Mouse (Mus musculus): ENCODE measurements at regions not wholly inside any gene's neighbourhood (a gene's known extent, or its start where the extent isn't known, plus 50 kb on each side); places are given as distances from the start of the nearest gene placed in this dataset.
A peak's percentile ranks its signal among the peaks of the same experiment; 100 is the strongest.
"Not testable (repeated sequence)": the region's sequence is repeated elsewhere in the genome, so short reads cannot be mapped to it uniquely, and the experiment has no call there.

GRCm38 (mm10) chr12:23026976-23027375 is 753.1 kb downstream of the Gm10330 start:
- H3K4me1 ChIP-seq (ENCODE audit: insufficient read depth); H3K9ac ChIP-seq; ATAC-seq (ENCODE audit: insufficient read depth); H3K4me2 ChIP-seq; H3K4me3 ChIP-seq (ENCODE audit: low read depth, low read length); H3K9me3 ChIP-seq (ENCODE audit: low read depth, low read length); H3K27me3 ChIP-seq (ENCODE audit: insufficient read depth, low read length); H3K27ac ChIP-seq (ENCODE audit: low read depth); H3K36me3 ChIP-seq (ENCODE audit: insufficient read depth); DNase-seq: not testable (repeated sequence)
- WGBS = 69% methylated on average over 6 of the region's 6 CpGs

DNA sequence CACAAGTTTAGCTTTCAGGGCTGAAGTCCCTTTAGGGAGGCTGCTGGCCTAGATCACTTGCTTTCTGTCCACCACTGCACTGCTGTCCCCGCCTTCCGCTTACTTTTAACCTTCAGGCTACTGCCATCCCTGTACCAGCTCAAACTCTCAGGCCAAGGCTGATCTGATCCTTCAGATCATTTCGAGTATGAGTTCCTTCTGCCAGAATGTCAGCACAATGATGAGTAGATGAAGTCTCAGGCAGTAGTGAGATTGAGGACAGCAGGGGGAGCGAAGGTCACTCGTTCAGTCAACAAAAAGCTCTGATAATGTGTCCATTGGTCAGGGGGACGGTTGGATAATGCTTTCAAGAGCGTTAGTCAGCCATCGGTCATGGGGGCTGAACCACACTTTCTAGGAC is 756.5 kb downstream of the Gm10330 start:
- not testable (repeated sequence) for H3K27me3 ChIP-seq (ENCODE audit: insufficient read depth, low read length); DNase-seq; H3K27ac ChIP-seq (ENCODE audit: low read depth); H3K9me3 ChIP-seq (ENCODE audit: low read depth, low read length); H3K36me3 ChIP-seq (ENCODE audit: insufficient read depth); ATAC-seq (ENCODE audit: insufficient read depth); H3K9ac ChIP-seq; H3K4me3 ChIP-seq (ENCODE audit: low read depth, low read length); H3K4me1 ChIP-seq (ENCODE audit: insufficient read depth); H3K4me2 ChIP-seq
- WGBS = 73% methylated on average over 7 of the region's 8 CpGs

DNA sequence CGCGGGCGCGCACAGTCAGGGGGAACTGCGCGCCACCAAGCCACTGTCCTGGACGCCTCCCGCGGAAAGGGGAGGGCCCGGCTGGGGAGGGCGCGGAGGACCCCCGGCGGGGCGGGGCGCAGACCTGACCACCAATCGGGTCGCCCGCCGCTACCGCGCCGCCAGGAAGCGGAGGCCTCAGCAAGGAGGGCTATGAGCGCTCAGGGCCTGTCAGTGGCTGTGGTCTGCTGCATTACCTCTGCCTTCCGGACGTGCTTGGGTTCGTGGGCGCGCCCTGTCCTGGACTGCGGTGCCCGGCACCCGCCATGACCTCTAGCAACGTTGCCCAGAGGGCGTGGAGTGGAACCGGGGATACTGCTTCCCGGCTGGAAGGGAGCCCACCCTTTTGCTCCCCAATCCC is 769.9 kb downstream of the Gm10330 start:
- not testable (repeated sequence) for H3K27ac ChIP-seq (ENCODE audit: low read depth)

GRCm38 (mm10) chr12:23009662-23010061 is 770.4 kb downstream of the Gm10330 start:
- Histone ChIP-seq H3K4me3 (ENCODE audit: low read depth, low read length) (peak overlapping the region; percentile 40), H3K4me2 (peak overlapping the region; percentile 44; the same call in 1 of the 2 replicates), H3K9ac (peak overlapping the region; percentile 50)
- not testable (repeated sequence) for H3K9me3 ChIP-seq (ENCODE audit: low read depth, low read length); H3K27me3 ChIP-seq (ENCODE audit: insufficient read depth, low read length); H3K36me3 ChIP-seq (ENCODE audit: insufficient read depth); H3K4me1 ChIP-seq (ENCODE audit: insufficient read depth); ATAC-seq (ENCODE audit: insufficient read depth); H3K27ac ChIP-seq (ENCODE audit: low read depth)
- WGBS = 0% methylated on average over 23 of the region's 48 CpGs
- peak; percentile 12 for DNase-seq

More for the DNA sequence above, 769.9 kb downstream of the Gm10330 start:
- DNase-seq = peak; percentile 72
- peak; percentile 79 for ATAC-seq (ENCODE audit: insufficient read depth)
- peak overlapping the region; percentile 44 for H3K4me2 ChIP-seq
- peak overlapping the region; percentile 40 for H3K4me3 ChIP-seq (ENCODE audit: low read depth, low read length)
- H3K36me3 ChIP-seq (ENCODE audit: insufficient read depth); H3K27me3 ChIP-seq (ENCODE audit: insufficient read depth, low read length); H3K4me1 ChIP-seq (ENCODE audit: insufficient read depth); H3K9me3 ChIP-seq (ENCODE audit: low read depth, low read length): not testable (repeated sequence)
- H3K9ac ChIP-seq = peak overlapping the region; percentile 50; the same call in 1 of the 2 replicates
- 1% methylated on average over 37 of the region's 37 CpGs for WGBS

Data from lung, embryonic 14.5 days (tissue).